Mouse (Mus musculus) limb, embryonic 12.5 days (tissue): Measurements from ENCODE around the gene Fsip1. TPM values are rescaled to one million over a fixed set of nuclear protein-coding genes. Genes with fewer than 3 reads are reported as not detected.

Source experiments
- ATAC-seq: fragments of 200-750 bp; cut with Nextera tagmentation; 2 replicates; pipeline ENCODE4 v1.8.0; 2017; ENCODE audit warnings: low read depth, moderate TSS enrichment; ENCODE audit not compliant: insufficient number of reproducible peaks, insufficient read depth, low FRiP score, low TSS enrichment
- H3K27ac ChIP-seq: fragments of 300-500 bp; sonication (generic); 2 replicates; pipeline ENCODE4 v1.5.1; 2016; ENCODE audit warnings: mild to moderate bottlenecking, moderate library complexity
- H3K27me3 ChIP-seq: fragments of 300-500 bp; sonication (generic); 2 replicates; pipeline ENCODE4 v1.6.1; 2016; ENCODE audit warnings: mild to moderate bottlenecking, moderate library complexity
- H3K36me3 ChIP-seq: fragments of 300-500 bp; sonication (generic); 2 replicates; pipeline ENCODE4 v1.6.1; 2016; ENCODE audit warnings: mild to moderate bottlenecking, moderate library complexity
- H3K4me1 ChIP-seq: fragments of 300-500 bp; sonication (generic); replicated peaks from 2 replicates; pipeline ENCODE4 v1.6.1; 2016
- H3K4me2 ChIP-seq: fragments of 300-500 bp; sonication (generic); 2 replicates; pipeline ENCODE4 v1.6.1; 2016; ENCODE audit warnings: mild to moderate bottlenecking, moderate library complexity
- H3K4me3 ChIP-seq: fragments of 300-500 bp; sonication (generic); replicated peaks from 2 replicates; pipeline ENCODE4 v1.5.1; 2016; ENCODE audit warnings: mild to moderate bottlenecking
- H3K9ac ChIP-seq: fragments of 300-500 bp; sonication (generic); replicated peaks from 2 replicates; pipeline ENCODE4 v1.6.1; 2016; ENCODE audit warnings: mild to moderate bottlenecking, moderate library complexity
- H3K9me3 ChIP-seq: fragments of 300-500 bp; sonication (generic); 2 replicates; pipeline ENCODE4 v1.6.1; 2016; ENCODE audit warnings: mild to moderate bottlenecking, moderate library complexity
- WGBS: fragments of 180-500 bp; shearing (Covaris S2); methylation state at CpG from one replicate; pipeline ENCODE4 v1.1.7; 2016; 5-methylcytosine and 5-hydroxymethylcytosine counted together
- polyA plus RNA-seq: library from polyadenylated mRNA; unstranded; fragments of >200 nt; fragmentation: Nextera tagmentation; extraction: Ambion mirVana; gene quantifications from 2 replicates; pipeline ENCODE4 v1.2.1, GENCODE M21; 2016

Gene Fsip1
- polyA plus RNA-seq, 1 experiment from 2014 or later, result 0.76 TPM

DNA sequence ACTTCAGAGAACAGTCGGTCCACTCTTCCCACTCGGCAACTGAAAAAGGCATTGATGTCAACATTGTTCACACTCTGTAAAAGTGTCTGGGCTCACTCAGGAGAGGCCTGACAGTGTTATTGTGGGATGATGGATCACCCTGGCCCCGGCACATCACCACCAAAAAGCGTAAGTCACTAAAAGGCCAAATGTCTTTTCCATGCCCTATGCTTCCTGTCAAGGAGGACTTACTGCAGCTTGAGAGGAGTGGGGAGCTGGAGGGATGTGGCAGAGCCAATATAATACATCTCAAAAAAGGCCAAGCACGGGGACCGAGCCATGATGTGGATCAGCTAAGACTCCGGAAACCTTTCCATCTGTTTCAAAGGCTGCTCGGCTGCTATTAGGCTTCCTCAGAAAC lies 2.2 kb downstream of the Fsip1 start:
- ATAC-seq, result no peak
- Histone ChIP-seq H3K27me3 (0 out of 2 replicates have a peak, but pooled peaks cover 6% of the 10 kb centered on the region), H3K9ac (no peak overlapping the region), H3K27ac (no peak overlapping the region), H3K4me1 (peaks cover 4% of the 10 kb centered on the region), H3K4me3 (no peak overlapping the region), H3K36me3 (no peaks in the 10 kb centered on the region), H3K4me2 (no peak overlapping the region), H3K9me3 (no peaks in the 10 kb centered on the region)
- 34% methylated on average over 8 of the region's 8 CpGs for WGBS

DNA sequence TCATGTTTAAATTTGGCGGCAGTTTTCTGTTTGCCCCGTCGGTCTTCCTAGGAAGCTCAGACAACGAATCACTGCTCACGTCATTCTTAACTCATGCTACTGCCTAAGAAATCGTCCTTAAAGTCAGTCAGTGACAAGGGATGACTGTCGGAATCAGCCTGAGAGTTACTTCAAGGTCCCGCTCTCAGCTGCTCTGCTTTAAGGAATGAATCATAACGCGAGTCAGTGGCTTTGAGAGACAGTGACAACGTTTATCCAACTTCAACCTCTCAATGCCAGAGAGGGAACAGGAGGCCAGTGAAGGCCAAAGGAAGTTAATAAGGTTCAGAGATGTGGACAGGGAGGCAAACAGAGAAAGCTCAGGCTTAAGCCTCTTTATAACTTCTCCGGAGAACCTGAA lies 7.8 kb downstream of the Fsip1 start:
- no peaks in the 10 kb centered on the region for H3K36me3 ChIP-seq
- WGBS, result 84% methylated on average over 12 of the region's 12 CpGs
- no peak for ATAC-seq
- H3K4me1 ChIP-seq, result no peaks in the 10 kb centered on the region
- 0 out of 2 replicates have a peak, but pooled peaks cover 6% of the 10 kb centered on the region for H3K27me3 ChIP-seq
- no peak overlapping the region for H3K4me2 ChIP-seq
- H3K27ac ChIP-seq, result no peak overlapping the region
- H3K9ac ChIP-seq, result no peak overlapping the region; the same call in 1 of the 2 replicates
- H3K4me3 ChIP-seq, result no peak overlapping the region
- no peaks in the 10 kb centered on the region for H3K9me3 ChIP-seq

DNA sequence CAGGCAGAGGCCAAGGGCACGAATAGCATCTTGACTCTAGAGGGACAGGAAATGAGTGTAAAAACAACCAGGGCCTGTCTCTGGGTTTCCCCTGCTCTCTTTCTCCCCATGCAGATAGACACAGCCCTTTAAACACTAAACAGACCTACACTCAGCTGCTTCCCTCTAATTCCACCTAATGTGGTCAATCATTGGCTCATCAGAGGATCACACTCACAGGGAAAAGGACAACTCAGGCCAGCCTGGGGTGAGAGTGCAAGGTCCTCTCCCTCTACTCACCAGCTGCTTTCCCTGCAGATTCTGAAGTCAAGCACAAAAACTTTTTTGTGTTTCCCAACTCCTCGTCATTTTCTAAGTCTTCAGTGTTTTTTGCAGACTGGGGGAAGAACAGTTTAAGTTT lies 8.8 kb downstream of the Fsip1 start:
- Histone ChIP-seq H3K4me1 (no peaks in the 10 kb centered on the region), H3K27me3 (no peaks in the 10 kb centered on the region), H3K27ac (no peak overlapping the region), H3K9me3 (no peaks in the 10 kb centered on the region), H3K9ac (no peak overlapping the region), H3K4me3 (no peak overlapping the region), H3K36me3 (no peaks in the 10 kb centered on the region), H3K4me2 (no peak overlapping the region)
- ATAC-seq, result no peak
- WGBS, result 47% methylated on average over 2 of the region's 2 CpGs

DNA sequence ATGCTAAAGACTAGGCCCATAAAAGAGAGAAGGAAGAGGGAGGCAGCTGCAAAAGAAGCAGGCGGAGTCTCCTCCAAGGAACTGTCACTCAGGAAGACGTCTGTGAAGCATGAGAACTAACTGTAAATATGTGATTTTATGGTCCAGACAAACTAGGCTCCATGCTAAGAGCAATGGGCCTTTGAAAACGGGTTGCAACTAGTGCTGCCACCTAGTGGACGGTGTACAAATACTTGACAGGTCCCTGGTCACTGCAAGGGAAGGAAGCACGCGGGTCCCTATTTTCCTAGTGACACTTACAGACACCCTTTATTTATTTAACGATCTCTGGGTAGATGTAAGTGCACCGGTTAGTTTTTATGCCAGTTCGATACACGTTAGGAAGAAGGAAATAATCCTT lies 10.9 kb downstream of the Fsip1 start:
- WGBS, result 10% methylated on average over 10 of the region's 10 CpGs
- H3K9ac ChIP-seq, result no peak overlapping the region
- no peak for ATAC-seq

DNA sequence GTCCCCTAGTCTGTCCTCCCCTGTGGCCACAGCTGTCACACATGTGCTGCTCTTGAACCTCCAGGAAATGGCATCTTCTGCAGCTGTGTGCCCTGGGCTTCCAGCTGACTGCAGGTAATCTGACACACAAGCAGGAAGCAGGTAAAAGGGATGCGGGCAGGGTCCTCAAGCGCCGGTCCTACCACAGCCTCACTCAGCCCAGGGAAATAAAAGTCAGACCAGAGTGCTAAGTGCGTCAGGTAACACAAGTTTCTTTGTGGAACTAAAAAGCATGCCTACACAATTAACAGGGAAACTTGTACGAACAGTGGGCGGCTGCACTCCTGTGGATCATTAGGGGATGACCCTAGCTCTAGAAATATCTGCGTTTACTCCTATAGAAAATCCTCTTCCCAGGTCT lies 20.6 kb downstream of the Fsip1 start:
- no peaks in the 10 kb centered on the region for H3K27me3 ChIP-seq
- ATAC-seq, result no peak
- H3K36me3 ChIP-seq, result no peaks in the 10 kb centered on the region
- H3K9me3 ChIP-seq, result no peaks in the 10 kb centered on the region
- H3K4me3 ChIP-seq, result no peak overlapping the region
- H3K27ac ChIP-seq, result 0 out of 2 replicates have a peak overlapping the region, but pooled peaks have one; percentile 54
- WGBS, result 40% methylated on average over 7 of the region's 7 CpGs
- H3K4me1 ChIP-seq, result peaks cover 9% of the 10 kb centered on the region
- no peak overlapping the region for H3K4me2 ChIP-seq
- H3K9ac ChIP-seq, result no peak overlapping the region

More for the DNA sequence above, 10.9 kb downstream of the Fsip1 start:
- no peaks in the 10 kb centered on the region for H3K4me1 ChIP-seq
- no peak overlapping the region for H3K27ac ChIP-seq
- no peaks in the 10 kb centered on the region for H3K9me3 ChIP-seq
- H3K4me3 ChIP-seq, result no peak overlapping the region
- H3K27me3 ChIP-seq, result no peaks in the 10 kb centered on the region
- H3K36me3 ChIP-seq, result no peaks in the 10 kb centered on the region
- no peak overlapping the region for H3K4me2 ChIP-seq

DNA sequence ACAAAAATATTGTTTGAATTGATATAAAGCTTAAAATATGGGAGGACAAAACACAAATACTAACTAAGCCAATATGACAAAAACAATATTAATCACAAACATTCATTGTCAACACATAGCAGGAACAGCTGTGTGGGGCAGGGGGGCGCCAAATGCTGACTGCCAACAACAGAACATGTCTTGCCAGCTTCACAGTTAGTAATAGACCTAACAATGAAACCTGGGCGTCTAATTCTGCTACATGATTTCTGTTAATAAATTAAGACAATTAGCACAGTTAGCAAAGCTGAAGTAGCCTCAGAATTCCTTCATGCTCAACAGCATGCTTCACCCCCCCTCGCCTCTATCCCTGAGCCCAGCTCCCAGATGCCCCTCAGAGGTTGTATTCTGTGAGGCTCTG lies 21.2 kb downstream of the Fsip1 start:
- Histone ChIP-seq H3K27me3 (no peaks in the 10 kb centered on the region), H3K4me3 (no peak overlapping the region), H3K4me1 (peaks cover 9% of the 10 kb centered on the region), H3K9ac (no peak overlapping the region), H3K9me3 (no peaks in the 10 kb centered on the region), H3K27ac (no peak overlapping the region), H3K4me2 (no peak overlapping the region), H3K36me3 (no peaks in the 10 kb centered on the region)
- 73% methylated on average over 3 of the region's 3 CpGs for WGBS
- ATAC-seq, result no peak

DNA sequence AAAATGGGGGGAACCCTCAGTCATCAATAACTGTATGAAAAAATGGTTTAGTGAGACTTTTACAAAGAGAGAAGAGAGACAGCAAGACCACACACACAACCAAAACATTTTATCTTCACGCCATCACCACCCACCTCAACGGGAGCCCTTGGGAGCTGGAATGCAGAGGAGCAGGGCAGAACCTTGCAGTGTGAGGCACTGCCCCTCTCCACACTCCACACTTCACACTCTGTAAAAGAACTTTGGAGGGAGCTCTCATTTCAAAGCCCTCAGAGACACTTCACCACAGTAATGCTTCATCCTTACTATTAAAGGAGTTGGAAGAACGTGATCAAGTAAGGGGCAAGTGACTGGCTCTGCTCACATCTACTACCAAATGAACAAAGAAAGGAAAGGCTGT lies 26.2 kb downstream of the Fsip1 start:
- no peaks in the 10 kb centered on the region for H3K27me3 ChIP-seq
- no peak overlapping the region for H3K4me3 ChIP-seq
- H3K9ac ChIP-seq, result no peak overlapping the region
- 0 out of 2 replicates have a peak, but pooled peaks cover under 1% of the 10 kb centered on the region for H3K4me1 ChIP-seq
- no peaks in the 10 kb centered on the region for H3K9me3 ChIP-seq
- no peaks in the 10 kb centered on the region for H3K36me3 ChIP-seq
- H3K27ac ChIP-seq, result no peak overlapping the region
- 58% methylated on average over 3 of the region's 3 CpGs for WGBS
- no peak overlapping the region for H3K4me2 ChIP-seq
- ATAC-seq, result no peak

DNA sequence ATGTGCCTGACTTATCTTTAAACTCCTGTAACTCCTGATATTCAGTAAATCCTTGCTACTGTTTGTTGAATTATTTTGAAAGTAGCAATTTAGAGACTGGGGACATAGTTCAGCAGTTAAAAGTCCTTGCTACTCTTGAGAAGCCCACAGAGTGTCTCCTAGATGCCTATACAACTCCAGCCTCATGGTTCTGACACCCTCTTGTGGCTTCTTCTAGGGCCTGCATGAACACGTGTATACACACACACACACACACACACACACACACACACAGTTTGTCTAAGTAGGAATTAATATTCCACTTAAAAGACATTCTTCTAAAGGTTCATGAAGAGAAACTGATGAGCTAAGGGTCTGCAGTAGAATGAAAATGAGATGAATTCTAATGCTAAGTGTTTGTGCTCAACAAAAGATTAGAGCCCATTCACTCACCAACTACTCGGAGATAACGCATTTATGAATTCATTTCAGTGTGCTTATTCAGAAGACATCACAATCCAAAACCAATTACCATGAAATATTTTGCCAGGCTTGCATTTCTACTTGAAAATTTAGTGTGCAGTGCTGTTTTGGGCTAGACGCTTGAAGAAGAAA lies 28.2 kb downstream of the Fsip1 start:
- 90% methylated on average over 4 of the region's 4 CpGs for WGBS
- H3K27ac ChIP-seq, result no peak overlapping the region
- no peaks in the 10 kb centered on the region for H3K36me3 ChIP-seq
- no peak overlapping the region for H3K4me3 ChIP-seq
- H3K9me3 ChIP-seq, result no peaks in the 10 kb centered on the region
- peaks cover 6% of the 10 kb centered on the region; the same call in 1 of the 2 replicates for H3K4me1 ChIP-seq
- no peak overlapping the region for H3K9ac ChIP-seq
- H3K27me3 ChIP-seq, result no peaks in the 10 kb centered on the region
- H3K4me2 ChIP-seq, result no peak overlapping the region
- no peak for ATAC-seq

DNA sequence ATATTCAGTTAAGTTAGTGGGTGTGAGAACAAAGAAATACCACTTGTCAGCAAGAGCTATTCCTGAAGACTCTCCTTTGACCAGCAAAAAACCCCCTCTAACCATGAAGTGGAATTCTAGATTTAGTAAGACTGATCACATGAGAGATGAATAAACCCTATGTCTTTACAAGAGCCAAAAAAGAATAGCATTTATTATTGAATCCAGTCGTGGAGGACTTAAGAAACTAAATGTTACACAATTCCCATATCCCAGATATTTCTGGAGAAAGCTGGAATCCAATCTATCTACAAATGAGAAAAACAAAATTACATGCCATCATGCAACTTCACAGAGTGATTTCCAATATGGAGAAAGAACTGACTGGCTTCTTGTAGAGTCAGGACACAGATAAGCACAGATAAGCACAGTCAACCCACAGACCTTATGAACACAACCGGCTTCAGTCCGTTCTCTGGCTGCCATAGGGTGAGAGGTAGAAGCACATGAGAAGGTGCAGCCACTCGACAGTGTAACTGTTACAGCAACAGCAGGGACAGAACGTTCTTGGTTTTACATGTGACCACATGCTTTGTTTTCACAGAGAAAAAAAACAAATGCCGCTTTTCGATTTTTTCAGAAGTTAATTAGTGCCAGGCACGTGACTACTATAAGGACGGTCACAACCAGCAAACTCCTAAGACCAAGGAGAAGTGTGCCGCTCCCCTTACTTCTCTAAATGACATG lies 31.3 kb downstream of the Fsip1 start:
- Histone ChIP-seq H3K36me3 (no peaks in the 10 kb centered on the region), H3K4me2 (no peak overlapping the region), H3K27me3 (no peaks in the 10 kb centered on the region), H3K9me3 (no peaks in the 10 kb centered on the region), H3K4me1 (peaks cover 6% of the 10 kb centered on the region; the same call in 1 of the 2 replicates), H3K27ac (no peak overlapping the region), H3K9ac (no peak overlapping the region), H3K4me3 (no peak overlapping the region)
- 76% methylated on average over 10 of the region's 10 CpGs for WGBS
- no peak for ATAC-seq

DNA sequence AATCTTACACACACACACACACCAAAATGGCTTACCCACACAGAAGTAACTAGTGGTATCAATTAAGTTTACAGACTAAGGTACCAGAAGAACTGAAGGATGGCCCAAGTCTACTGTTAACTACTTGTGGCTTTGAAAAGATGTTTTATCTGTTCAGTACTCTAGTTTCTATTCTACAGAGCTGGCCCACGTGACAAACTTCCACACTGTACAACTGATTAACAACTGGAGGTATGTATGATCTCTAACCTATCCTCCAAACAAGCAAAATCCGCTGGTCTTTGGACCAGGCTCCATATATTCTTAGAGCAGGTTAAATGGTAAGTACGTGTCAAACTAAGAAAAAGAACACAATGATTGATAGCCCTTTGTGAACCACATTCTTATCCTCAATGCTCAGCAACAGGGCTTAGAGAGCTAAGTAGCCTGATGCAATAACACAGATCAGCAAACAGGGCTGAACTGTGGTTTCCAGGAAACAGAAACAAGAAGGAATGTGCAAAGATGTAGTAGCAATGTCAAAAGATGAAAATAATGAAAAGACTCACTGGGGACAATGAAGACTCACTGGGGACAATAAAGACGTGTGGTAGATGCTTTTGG lies 38.7 kb downstream of the Fsip1 start:
- no peak for ATAC-seq
- Histone ChIP-seq H3K27me3 (no peaks in the 10 kb centered on the region), H3K4me2 (no peak overlapping the region)

DNA sequence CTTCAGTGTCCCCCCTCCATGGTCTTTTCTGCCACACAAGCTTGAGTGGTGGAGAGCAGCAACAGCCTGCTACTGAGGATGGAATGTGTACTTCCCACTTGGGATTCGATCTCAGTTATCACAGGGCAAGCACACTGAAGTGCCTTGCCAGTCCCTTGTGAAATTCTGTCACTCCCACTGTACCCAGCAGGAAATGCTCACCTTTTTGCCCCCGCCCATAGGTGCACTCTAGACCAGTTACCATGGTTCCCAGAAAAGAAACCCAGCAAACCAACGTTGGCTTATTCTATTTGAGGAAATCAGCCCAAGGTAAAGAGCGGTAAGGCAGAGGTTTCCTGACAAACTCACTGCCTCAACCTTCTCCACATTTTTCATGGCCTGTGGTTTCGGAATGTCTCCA lies 47.1 kb downstream of the Fsip1 start:
- no peak overlapping the region for H3K4me3 ChIP-seq
- no peaks in the 10 kb centered on the region for H3K36me3 ChIP-seq
- peaks cover 3% of the 10 kb centered on the region for H3K27me3 ChIP-seq
- H3K4me2 ChIP-seq, result no peak overlapping the region
- peaks cover 4% of the 10 kb centered on the region for H3K4me1 ChIP-seq
- 84% methylated on average over 5 of the region's 5 CpGs for WGBS
- H3K27ac ChIP-seq, result no peak overlapping the region
- H3K9ac ChIP-seq, result no peak overlapping the region
- no peaks in the 10 kb centered on the region for H3K9me3 ChIP-seq
- ATAC-seq, result no peak

More for the DNA sequence above, 38.7 kb downstream of the Fsip1 start:
- no peak overlapping the region for H3K4me3 ChIP-seq
- no peaks in the 10 kb centered on the region for H3K36me3 ChIP-seq
- no peaks in the 10 kb centered on the region for H3K4me1 ChIP-seq
- H3K27ac ChIP-seq, result no peak overlapping the region
- 76% methylated on average over 4 of the region's 4 CpGs for WGBS
- no peaks in the 10 kb centered on the region for H3K9me3 ChIP-seq
- no peak overlapping the region for H3K9ac ChIP-seq
